Comparison of ENCODE assay signal across 17 mouse cellular contexts in genomic region chr4:95097942-95098721, GRCm38 (mm10). TPM values are rescaled to one million over a fixed set of nuclear protein-coding genes. Genes with fewer than 3 reads are reported as not detected.
A peak's percentile ranks its signal among the peaks of the same experiment; 100 is the strongest.
DNase-seq lines count a peak whose midpoint lies in the region; ATAC-seq lines count a peak whose summit lies in the region.
"Had no signal": no experiment of that assay in that cellular context is flagged by ENCODE, and none has a peak within 500 bp of the region (broad histone marks: within the 10 kb centered on the region; RNA-seq: fewer than 3 reads in every experiment).

No protein-coding gene starts in this region.

- H3K27me3 ChIP-seq in heart, embryonic 10.5 days (ENCODE audit: insufficient read depth, poor library complexity, severe bottlenecking), result no peaks in the 10 kb centered on the region
- H3K27me3 ChIP-seq: hindbrain, embryonic 15.5 days; liver, embryonic 15.5 days had no signal

- peak; percentile 69 for DNase-seq in heart, embryonic 10.5 days (ENCODE audit: low spot score)
- DNase-seq in heart, postnatal 25 days (ENCODE audit: low spot score), result no peak
- DNase-seq in 3134 (ENCODE audit: extremely low read depth, insufficient read length, low spot score), result peak; percentile 78
- peak; percentile 65 for DNase-seq in embryo, embryonic 10.5 days (ENCODE audit: low spot score)
- no peak for DNase-seq in gastrocnemius, postnatal 4 days (ENCODE audit: low spot score in 2 of 2)
- DNase-seq in right cerebral cortex, adult 18-20 months, result no peak
- DNase-seq: cerebellum, adult 11 months; kidney, adult 9 months; right cerebral cortex, postnatal 14 days; thymus, adult 18-20 months had no signal

- intact Hi-C loops in heart, postnatal 25 days (cut with DNase I), result no loop called here

- H3K36me3 ChIP-seq in heart, embryonic 10.5 days, result no peaks in the 10 kb centered on the region
- H3K36me3 ChIP-seq: hindbrain, embryonic 15.5 days; liver, embryonic 15.5 days had no signal

- peak; percentile 40 for ATAC-seq in granulocyte monocyte progenitor cell, adult 5-6 weeks (replicated peaks; ENCODE audit: poor library complexity, severe bottlenecking)
- ATAC-seq in inflammation-experienced regulatory T-cells, adult 6 months, result no peak
- ATAC-seq: activated CD4-positive, CD25-positive, alpha-beta regulatory T cell, adult 4 months; CD4-positive, CD25-positive, alpha-beta regulatory T cell, adult 4 months; forebrain, embryonic 16.5 days had no signal

- no peak overlapping the region for H3K4me3 ChIP-seq in heart, embryonic 10.5 days
- H3K4me3 ChIP-seq: hindbrain, embryonic 15.5 days; liver, embryonic 15.5 days had no signal

- peaks cover 30% of the 10 kb centered on the region for H3K4me1 ChIP-seq in heart, embryonic 10.5 days
- H3K4me1 ChIP-seq: liver, embryonic 15.5 days had no signal

- no peaks in the 10 kb centered on the region for H3K9me3 ChIP-seq in heart, embryonic 10.5 days
- H3K9me3 ChIP-seq: hindbrain, embryonic 15.5 days; liver, embryonic 15.5 days had no signal

- WGBS in heart, embryonic 10.5 days, result 72% methylated on average over 10 of the region's 10 CpGs

- H3K27ac ChIP-seq in heart, embryonic 10.5 days, result no peak overlapping the region
- H3K27ac ChIP-seq: hindbrain, embryonic 15.5 days; liver, embryonic 15.5 days had no signal

RNA-seq across cellular contexts. Expression of gene Jun, which starts 46.1 kb away (rescaled TPM):
- 75.7 and 76.6 TPM in 2 replicates for polyA plus RNA-seq in heart, embryonic 10.5 days (2016; fragmentation: Nextera tagmentation; extraction: Ambion mirVana)
- total RNA-seq in heart, postnatal 25 days (2021), result 10 to 100 TPM; 41.1 to 58.1 TPM
- total RNA-seq in granulocyte monocyte progenitor cell, adult 5-6 weeks (2014; fragmentation: Nextera tagmentation), result 16.9 and 26.1 TPM in 2 replicates
- total RNA-seq in granulocyte monocyte progenitor cell, adult 5-6 weeks (2017), result 173 and 195 TPM in 2 replicates
- 10 to 100 TPM; 54.6 to 74.7 TPM for total RNA-seq in gastrocnemius, postnatal 4 days (2021)
- polyA plus RNA-seq in inflammation-experienced regulatory T-cells, adult 6 months (2017; shearing (Covaris generic)), result 10 to 100 TPM in 2 of 3 experiments, 1 to 10 TPM in 1; 7.3 to 33.5 (median 20.9) TPM

Comparison
In these comparisons a context has a peak if more than half of its experiments do, and no peak if none do; other contexts are left out.
1. DNase-seq: peak in heart, embryonic 10.5 days (single experiment), 3134 (single experiment) and embryo, embryonic 10.5 days (single experiment); none in heart, postnatal 25 days (single experiment), gastrocnemius, postnatal 4 days (0 of 2) and right cerebral cortex, adult 18-20 months (single experiment).